Mouse (Mus musculus): ENCODE data around the gene Cep85l. TPM values are rescaled to one million over a fixed set of nuclear protein-coding genes. Genes with fewer than 3 reads are reported as not detected.

Gene Cep85l
- polyA plus RNA-seq, 1 experiment from 2014 or later = 5.6 TPM

- no peak overlapping the region for H3K27ac ChIP-seq
- 89% methylated on average over 3 of the region's 3 CpGs for WGBS
- H3K9ac ChIP-seq = no peak overlapping the region
- peaks cover 14% of the 10 kb centered on the region for H3K36me3 ChIP-seq (ENCODE audit: poor library complexity, severe bottlenecking)
- no peak overlapping the region for H3K4me3 ChIP-seq
- no peaks in the 10 kb centered on the region for H3K9me3 ChIP-seq (replicated peaks)
- no peak for ATAC-seq
- no peaks in the 10 kb centered on the region for H3K27me3 ChIP-seq
- H3K4me2 ChIP-seq = no peak overlapping the region
- H3K4me1 ChIP-seq = 0 out of 2 replicates have a peak, but pooled peaks cover 2% of the 10 kb centered on the region
Measured at GRCm38 (mm10) chr10:53353665-53354064, 26.1 kb downstream of the Cep85l start.

- Histone ChIP-seq H3K4me1 (0 out of 2 replicates have a peak, but pooled peaks cover 2% of the 10 kb centered on the region), H3K9ac (no peak overlapping the region), H3K4me3 (no peak overlapping the region), H3K27me3 (no peaks in the 10 kb centered on the region), H3K9me3 (replicated peaks) (no peaks in the 10 kb centered on the region), H3K4me2 (no peak overlapping the region), H3K27ac (no peak overlapping the region), H3K36me3 (ENCODE audit: poor library complexity, severe bottlenecking) (peaks cover 3% of the 10 kb centered on the region; the same call in 1 of the 2 replicates)
- no peak for ATAC-seq
- 90% methylated on average over 1 of the region's 1 CpGs for WGBS
Measured at GRCm38 (mm10) chr10:53349254-53349653, 30.5 kb downstream of the Cep85l start.

DNA sequence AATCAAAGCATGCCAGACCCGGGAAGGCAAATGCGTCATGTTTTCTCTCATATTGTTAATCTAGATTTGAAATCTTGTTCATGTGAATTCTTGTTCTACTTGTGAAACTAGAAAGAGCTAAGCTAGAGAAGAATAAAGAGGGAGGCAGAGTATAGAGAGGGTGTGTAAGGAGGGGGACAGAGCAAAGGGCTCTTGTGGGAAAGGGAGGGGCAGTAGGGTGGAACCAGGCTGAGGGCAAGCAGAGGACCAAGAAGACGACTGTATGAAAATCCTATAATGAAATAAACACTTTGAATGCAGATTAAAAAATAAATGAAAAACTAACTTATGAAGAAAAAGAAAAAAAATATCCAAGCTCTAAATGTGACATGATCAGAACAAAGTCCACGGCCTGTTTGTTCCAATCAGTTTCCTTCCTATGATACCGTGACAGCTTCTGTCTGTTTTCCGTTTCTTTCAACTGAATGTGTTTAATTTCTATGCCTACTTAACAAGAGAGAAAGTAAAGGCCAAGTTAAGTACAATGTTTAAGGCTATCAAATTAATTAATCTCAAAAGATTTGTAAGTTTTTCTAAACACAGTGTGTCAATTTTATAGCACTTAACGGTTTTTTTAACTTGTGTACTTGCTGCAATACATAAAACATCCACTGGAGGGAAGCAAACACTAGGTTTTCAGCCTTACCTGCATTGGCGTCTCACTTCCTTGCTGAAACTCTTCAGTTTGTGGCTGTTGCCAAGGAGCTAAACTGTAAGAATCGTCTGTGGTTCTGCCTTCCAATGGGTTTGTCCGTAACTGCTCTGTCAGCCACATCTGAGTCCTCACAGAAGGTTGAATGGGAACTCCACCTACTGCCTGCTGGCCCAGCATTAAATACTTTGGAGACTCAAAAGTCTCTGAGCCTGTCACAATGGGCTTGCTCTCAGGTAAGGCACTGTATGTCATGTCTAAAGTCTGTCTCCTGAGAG is 31.7 kb downstream of the Cep85l start:
- Histone ChIP-seq H3K27me3 (no peaks in the 10 kb centered on the region), H3K36me3 (ENCODE audit: poor library complexity, severe bottlenecking) (peaks cover 3% of the 10 kb centered on the region; the same call in 1 of the 2 replicates), H3K9ac (no peak overlapping the region), H3K4me2 (no peak overlapping the region), H3K27ac (no peak overlapping the region), H3K4me1 (peaks cover 6% of the 10 kb centered on the region; the same call in 1 of the 2 replicates), H3K9me3 (replicated peaks) (no peaks in the 10 kb centered on the region), H3K4me3 (no peak overlapping the region)
- peak; percentile 84 for ATAC-seq
- 61% methylated on average over 10 of the region's 10 CpGs for WGBS

DNA sequence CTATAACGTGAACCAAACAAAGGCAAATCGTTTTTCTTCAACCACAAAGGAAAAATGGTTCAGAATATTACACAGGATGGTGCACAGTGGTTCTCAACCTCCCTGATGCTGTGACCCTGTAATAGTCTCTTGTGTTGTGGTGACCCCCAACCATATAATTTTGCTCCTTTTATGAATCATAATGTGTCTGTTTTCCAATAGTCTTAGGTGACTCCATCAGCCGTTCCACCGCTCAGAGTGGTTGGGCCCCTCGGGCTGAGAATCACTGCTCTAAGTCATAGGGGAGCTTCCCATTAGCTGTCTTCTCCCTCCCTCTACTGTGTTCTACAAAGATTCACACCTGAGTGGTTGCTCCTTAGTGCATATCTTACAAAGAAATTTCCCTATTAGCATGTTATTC is 32.8 kb downstream of the Cep85l start:
- 0 out of 2 replicates have a peak, but pooled peaks have one; percentile 13 for ATAC-seq
- Histone ChIP-seq H3K27me3 (no peaks in the 10 kb centered on the region), H3K9ac (no peak overlapping the region), H3K27ac (no peak overlapping the region), H3K4me3 (no peak overlapping the region), H3K4me2 (no peak overlapping the region), H3K4me1 (peaks cover 6% of the 10 kb centered on the region; the same call in 1 of the 2 replicates), H3K9me3 (replicated peaks) (no peaks in the 10 kb centered on the region), H3K36me3 (ENCODE audit: poor library complexity, severe bottlenecking) (peaks cover 3% of the 10 kb centered on the region; the same call in 1 of the 2 replicates)
- WGBS = 91% methylated on average over 5 of the region's 5 CpGs

DNA sequence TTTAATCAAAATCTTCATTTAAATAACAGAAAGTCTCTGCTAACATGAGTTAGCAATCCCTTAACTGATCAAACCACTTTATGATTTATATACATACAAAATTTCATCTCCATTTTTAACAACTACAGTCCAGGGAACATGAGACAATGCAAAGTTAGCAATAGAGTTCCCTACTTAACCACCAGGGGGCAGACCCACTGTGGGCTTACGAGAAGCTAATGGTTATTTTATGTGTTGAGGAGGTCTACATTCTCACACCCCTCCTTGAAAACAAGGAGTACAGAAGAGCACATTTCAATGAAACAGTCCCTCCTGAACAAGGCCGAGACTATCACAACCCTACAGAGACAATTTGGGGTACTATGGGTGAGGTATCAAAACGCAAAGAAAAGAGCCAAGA is 33.2 kb downstream of the Cep85l start:
- Histone ChIP-seq H3K36me3 (ENCODE audit: poor library complexity, severe bottlenecking) (peaks cover 3% of the 10 kb centered on the region; the same call in 1 of the 2 replicates), H3K27me3 (no peaks in the 10 kb centered on the region), H3K4me3 (no peak overlapping the region), H3K4me2 (no peak overlapping the region), H3K4me1 (peaks cover 6% of the 10 kb centered on the region; the same call in 1 of the 2 replicates), H3K9me3 (replicated peaks) (no peaks in the 10 kb centered on the region), H3K9ac (no peak overlapping the region), H3K27ac (no peak overlapping the region)
- peak; percentile 28 for ATAC-seq
- WGBS = 51% methylated on average over 3 of the region's 3 CpGs

DNA sequence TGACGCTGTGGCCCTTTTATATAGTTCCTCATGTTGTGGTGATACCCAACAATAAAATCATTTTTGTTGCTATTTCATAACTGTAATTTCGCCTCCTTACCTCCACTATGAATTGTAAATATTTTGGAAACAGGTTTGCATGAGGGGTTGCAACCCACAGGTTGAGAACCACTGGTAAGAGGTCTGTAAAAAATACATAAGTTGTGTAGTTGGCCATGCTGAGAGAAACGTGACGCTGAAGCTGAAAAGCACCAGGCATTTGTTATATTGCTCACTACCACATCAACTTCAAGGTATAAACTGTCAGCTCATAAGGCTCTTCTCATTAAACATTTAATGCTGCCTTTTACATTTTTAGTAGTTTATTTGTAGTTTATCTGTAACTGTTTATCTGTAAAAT is 34.2 kb downstream of the Cep85l start:
- peaks cover 6% of the 10 kb centered on the region; the same call in 1 of the 2 replicates for H3K4me1 ChIP-seq

DNA sequence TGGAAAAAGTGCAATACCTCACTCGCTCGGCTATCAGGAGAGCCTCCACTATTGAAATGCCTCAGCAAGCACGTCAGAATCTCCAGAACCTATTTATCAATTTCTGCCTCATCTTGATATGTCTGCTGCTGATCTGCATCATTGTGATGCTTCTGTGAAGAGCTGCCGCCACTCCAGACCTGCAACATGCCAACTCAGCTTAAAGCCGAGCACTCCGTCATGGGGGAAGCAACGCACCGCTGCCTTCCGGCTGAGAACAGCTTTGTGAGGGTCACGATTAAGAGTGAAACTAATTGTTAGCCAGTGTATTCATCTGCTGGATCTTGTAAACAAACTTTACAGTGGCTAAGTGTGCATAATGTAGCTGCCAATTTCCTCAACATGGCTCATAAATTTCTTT is 35.9 kb downstream of the Cep85l start:
- H3K36me3 ChIP-seq (ENCODE audit: poor library complexity, severe bottlenecking) = peaks cover 3% of the 10 kb centered on the region; the same call in 1 of the 2 replicates
- H3K9ac ChIP-seq = no peak overlapping the region
- H3K4me1 ChIP-seq = peaks cover 4% of the 10 kb centered on the region; the same call in 1 of the 2 replicates
- H3K27ac ChIP-seq = no peak overlapping the region
- H3K4me2 ChIP-seq = no peak overlapping the region
- WGBS = 59% methylated on average over 10 of the region's 10 CpGs
- ATAC-seq = no peak
- no peaks in the 10 kb centered on the region for H3K27me3 ChIP-seq
- H3K4me3 ChIP-seq = no peak overlapping the region
- H3K9me3 ChIP-seq (replicated peaks) = no peaks in the 10 kb centered on the region

More for the DNA sequence above, 34.2 kb downstream of the Cep85l start:
- Histone ChIP-seq H3K27ac (no peak overlapping the region), H3K36me3 (ENCODE audit: poor library complexity, severe bottlenecking) (peaks cover 3% of the 10 kb centered on the region; the same call in 1 of the 2 replicates), H3K9ac (no peak overlapping the region), H3K4me3 (no peak overlapping the region), H3K4me2 (no peak overlapping the region), H3K9me3 (replicated peaks) (no peaks in the 10 kb centered on the region), H3K27me3 (no peaks in the 10 kb centered on the region)
- 85% methylated on average over 4 of the region's 4 CpGs for WGBS
- no peak for ATAC-seq

DNA sequence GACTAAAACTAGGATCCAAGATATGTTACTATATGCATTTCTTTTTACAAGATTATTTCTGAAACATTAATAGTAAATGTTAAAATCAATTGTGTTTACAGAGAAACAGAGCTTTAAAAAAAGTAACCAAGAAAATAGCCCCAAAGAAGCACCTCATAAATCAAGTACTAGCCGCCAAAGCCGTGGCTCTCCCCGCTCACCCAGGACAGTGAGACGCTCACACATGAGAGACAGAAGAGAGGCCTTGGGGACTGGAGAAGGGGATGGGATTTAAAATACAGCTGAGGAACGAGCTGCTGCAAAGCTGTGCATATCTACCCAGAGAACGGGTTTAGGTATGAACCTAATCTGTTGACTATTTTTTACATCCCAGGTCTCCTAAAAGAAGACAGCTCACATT is 36.4 kb downstream of the Cep85l start:
- Histone ChIP-seq H3K4me3 (no peak overlapping the region), H3K9ac (no peak overlapping the region), H3K27ac (no peak overlapping the region), H3K9me3 (replicated peaks) (no peaks in the 10 kb centered on the region), H3K36me3 (ENCODE audit: poor library complexity, severe bottlenecking) (peaks cover under 1% of the 10 kb centered on the region; the same call in 1 of the 2 replicates), H3K4me1 (peaks cover 4% of the 10 kb centered on the region; the same call in 1 of the 2 replicates), H3K27me3 (no peaks in the 10 kb centered on the region), H3K4me2 (no peak overlapping the region)
- ATAC-seq = no peak
- WGBS = 84% methylated on average over 6 of the region's 6 CpGs

GRCm38 (mm10) chr10:53342166-53342728 is 37.5 kb downstream of the Cep85l start:
- peaks cover 4% of the 10 kb centered on the region; the same call in 1 of the 2 replicates for H3K4me1 ChIP-seq
- no peak overlapping the region for H3K9ac ChIP-seq
- ATAC-seq = no peak
- no peaks in the 10 kb centered on the region for H3K9me3 ChIP-seq (replicated peaks)
- H3K27ac ChIP-seq = no peak overlapping the region
- H3K27me3 ChIP-seq = no peaks in the 10 kb centered on the region
- no peak overlapping the region for H3K4me2 ChIP-seq
- 90% methylated on average over 9 of the region's 9 CpGs for WGBS
- H3K4me3 ChIP-seq = no peak overlapping the region
- no peaks in the 10 kb centered on the region for H3K36me3 ChIP-seq (ENCODE audit: poor library complexity, severe bottlenecking)

DNA sequence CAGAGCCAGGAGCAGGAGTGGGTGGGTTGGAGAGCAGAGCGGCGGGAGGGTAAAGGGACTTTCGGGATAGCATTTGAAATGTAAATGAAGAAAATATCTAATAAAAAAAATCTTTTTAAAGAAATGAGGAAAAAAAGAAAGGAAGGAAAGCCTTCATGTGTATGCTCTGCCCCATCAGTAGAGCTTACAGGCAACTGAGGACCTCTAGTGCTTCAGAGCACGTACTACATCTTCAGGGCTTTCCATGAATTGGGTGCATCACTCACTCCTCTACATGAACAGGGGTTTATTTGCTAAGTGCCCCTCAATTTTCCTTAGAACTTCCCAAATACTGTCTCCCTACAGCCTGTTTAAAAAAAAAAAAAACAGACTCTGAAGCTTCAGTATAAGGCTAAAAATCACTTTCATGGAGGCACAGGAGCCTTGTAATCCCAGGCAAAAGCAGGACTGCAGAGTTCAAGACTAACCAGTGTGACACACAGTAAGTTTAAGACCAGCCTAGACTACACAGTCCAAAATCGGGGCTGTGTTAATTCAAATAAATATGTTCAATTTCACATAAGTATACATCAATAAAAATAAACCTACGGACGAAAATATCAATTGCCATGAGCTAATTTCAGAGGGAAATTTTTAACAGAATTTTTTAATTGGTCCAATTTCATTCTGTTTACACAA is 38.3 kb downstream of the Cep85l start:
- Histone ChIP-seq H3K4me2 (no peak overlapping the region), H3K4me3 (no peak overlapping the region), H3K9ac (no peak overlapping the region), H3K36me3 (ENCODE audit: poor library complexity, severe bottlenecking) (no peaks in the 10 kb centered on the region), H3K27me3 (no peaks in the 10 kb centered on the region), H3K27ac (no peak overlapping the region), H3K9me3 (replicated peaks) (no peaks in the 10 kb centered on the region), H3K4me1 (peaks cover 4% of the 10 kb centered on the region; the same call in 1 of the 2 replicates)
- 73% methylated on average over 7 of the region's 7 CpGs for WGBS
- peak; percentile 83 for ATAC-seq

DNA sequence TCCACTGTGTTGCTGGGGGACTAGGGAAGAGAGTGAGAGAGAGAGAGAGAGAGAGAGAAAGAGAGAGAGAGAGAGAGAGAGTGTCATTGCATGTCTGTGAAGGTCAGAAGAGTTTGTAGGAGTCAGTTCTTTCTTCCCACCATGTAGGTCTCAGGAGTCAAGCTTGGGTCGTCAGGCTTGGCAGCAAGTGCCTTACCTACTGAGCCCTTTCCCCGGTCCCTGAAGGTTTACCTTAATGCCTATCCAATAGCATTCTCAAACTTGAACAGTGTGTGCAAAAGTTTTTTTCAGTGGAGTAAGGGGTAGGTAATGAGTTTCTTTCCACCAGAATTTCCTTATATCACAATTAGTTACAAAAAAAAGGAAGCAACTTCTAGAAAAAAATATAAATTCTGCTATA is 40.7 kb downstream of the Cep85l start:
- ATAC-seq = no peak
- H3K27ac ChIP-seq = no peak overlapping the region
- H3K4me1 ChIP-seq = peaks cover 4% of the 10 kb centered on the region; the same call in 1 of the 2 replicates
- no peaks in the 10 kb centered on the region for H3K27me3 ChIP-seq
- H3K4me3 ChIP-seq = no peak overlapping the region
- H3K4me2 ChIP-seq = no peak overlapping the region
- no peak overlapping the region for H3K9ac ChIP-seq
- no peaks in the 10 kb centered on the region for H3K9me3 ChIP-seq (replicated peaks)
- H3K36me3 ChIP-seq (ENCODE audit: poor library complexity, severe bottlenecking) = no peaks in the 10 kb centered on the region
- WGBS = 74% methylated on average over 2 of the region's 2 CpGs
